Mouse (Mus musculus): Measurements from ENCODE around the gene Proser3. TPM values are rescaled to one million over a fixed set of nuclear protein-coding genes. Genes with fewer than 3 reads are reported as not detected.
"Not testable (repeated sequence)": the region's sequence is repeated elsewhere in the genome, so short reads cannot be mapped to it uniquely, and the experiment has no call there.

The Proser3 gene
- total RNA-seq, 2 experiments from 2014 or later = 5.5 to 7.3 TPM

DNA sequence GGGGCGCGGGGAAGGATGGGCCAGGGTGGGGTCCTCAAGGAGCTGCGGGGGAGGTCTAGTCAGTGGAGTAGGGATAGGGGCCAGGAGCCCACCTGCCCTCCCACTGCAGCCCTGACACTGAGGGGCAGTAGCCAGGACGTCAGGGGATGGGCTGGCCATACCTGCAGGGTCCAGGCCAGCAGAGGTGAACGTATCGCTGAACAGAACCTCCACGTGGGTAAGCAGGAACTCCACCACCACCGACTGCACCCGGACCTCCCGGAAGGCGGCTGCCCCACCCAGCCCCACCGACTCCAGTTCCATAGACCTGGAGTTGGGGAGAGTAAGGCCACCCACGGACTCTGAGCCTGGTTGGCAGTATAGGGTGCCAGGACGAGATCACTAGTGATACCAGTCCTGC is 25.1 kb downstream of the Proser3 start:
- TF ChIP-seq CTCF (IDR thresholded peaks at IDR 0.05) = no peak
- intact Hi-C loops (cut with DNase I) = no loop called here

DNA sequence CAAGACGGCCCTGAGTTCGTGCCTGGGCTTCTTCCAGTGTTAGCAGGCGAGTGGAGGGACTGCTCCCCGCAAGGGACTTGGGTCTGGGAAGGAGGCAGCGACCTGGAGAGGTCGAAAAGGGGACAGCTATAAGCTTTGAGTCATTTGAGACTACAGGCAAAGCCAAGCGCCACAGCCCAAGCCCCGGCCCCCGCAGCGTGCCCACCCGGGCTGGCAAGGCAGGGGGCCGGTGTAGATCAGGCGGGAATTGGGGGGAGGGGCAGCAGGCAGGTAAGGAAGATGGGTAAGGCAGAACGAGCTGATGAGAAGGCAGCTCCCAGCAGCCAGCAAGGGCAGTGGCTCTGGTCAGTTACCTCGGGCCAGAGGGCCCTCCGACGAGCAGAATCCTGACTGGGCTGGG is 25.7 kb downstream of the Proser3 start:
- Histone ChIP-seq H3K27ac (no peak overlapping the region), H3K4me3 (no peak overlapping the region; the same call in 1 of the 2 replicates)
- no peak for TF ChIP-seq CTCF (IDR thresholded peaks at IDR 0.05)
- no peak for DNase-seq
- intact Hi-C loops (cut with DNase I) = no loop called here

More for the DNA sequence above, 25.1 kb downstream of the Proser3 start:
- Histone ChIP-seq H3K27ac (no peak overlapping the region), H3K4me3 (no peak overlapping the region)
- no peak for DNase-seq

DNA sequence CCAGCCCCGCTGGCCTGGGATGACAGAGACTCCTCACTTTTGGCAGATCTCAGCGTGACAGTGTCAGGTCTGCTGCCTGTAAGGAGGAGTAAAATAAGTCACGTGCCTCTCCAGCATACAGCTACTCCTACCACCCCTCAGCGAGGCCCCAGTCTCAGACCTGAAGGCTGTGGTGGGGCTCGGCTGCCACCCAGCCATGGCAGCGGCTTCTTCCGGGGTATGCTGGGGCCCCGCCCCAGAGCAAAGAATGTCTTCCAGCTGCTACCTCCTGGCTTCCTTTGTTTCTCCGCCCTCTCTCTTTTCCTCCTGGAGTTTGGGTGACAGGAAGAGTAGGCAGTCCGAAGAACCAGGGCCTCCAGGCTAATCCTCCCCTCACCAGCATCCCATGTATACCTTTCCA is 26.1 kb downstream of the Proser3 start:
- no peak overlapping the region; the same call in 1 of the 2 replicates for H3K4me3 ChIP-seq
- intact Hi-C loops (cut with DNase I) = no loop called here
- H3K27ac ChIP-seq = no peak overlapping the region
- TF ChIP-seq CTCF (IDR thresholded peaks at IDR 0.05) = no peak
- no peak for DNase-seq

DNA sequence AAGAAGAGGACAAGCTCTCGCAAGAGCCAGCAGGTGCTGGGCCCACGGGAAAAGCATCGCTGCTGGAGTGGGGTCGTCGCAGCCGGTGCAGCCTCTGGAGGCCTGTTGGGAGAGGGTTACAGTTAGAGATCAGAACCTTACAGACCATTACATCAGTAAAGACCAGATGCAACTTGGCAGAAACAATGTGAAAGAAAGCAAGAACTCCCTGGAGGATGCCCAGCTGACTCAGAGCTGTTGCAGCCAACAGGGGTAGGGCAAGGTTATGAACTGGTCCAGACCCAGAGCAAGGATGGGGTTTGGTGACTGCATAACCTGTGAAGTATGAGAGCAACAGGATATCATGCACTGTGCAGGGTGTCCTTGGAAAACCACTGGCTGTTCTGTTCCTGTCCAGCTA is 27.6 kb downstream of the Proser3 start:
- no peak for TF ChIP-seq CTCF (IDR thresholded peaks at IDR 0.05)
- intact Hi-C loops (cut with DNase I) = no loop called here
- Histone ChIP-seq H3K4me3 (no peak overlapping the region), H3K27ac (no peak overlapping the region)
- no peak for DNase-seq

DNA sequence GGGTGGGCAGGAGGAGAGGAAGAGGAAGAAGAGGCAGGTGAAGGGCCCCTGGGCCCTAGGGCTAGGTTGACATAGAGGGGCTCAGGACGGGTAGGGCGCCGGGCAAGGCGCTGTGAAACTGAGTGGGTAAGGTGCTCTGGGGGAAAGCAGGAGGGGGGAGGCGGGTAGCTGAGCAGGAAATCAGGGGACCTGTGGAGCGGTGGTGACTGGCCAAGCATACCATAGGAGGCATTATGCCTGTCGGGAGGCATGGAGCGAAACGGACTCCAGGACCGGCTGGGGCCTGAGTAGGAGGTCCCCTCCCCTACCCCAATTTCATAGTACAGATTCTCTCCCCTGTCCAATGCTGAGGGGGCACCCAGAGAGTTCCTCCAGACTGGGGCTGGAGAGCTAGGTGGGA is 29.2 kb downstream of the Proser3 start:
- H3K4me3 ChIP-seq = no peak overlapping the region
- TF ChIP-seq CTCF (IDR thresholded peaks at IDR 0.05) = no peak
- intact Hi-C loops (cut with DNase I) = no loop called here
- no peak for DNase-seq
- H3K27ac ChIP-seq = no peak overlapping the region

DNA sequence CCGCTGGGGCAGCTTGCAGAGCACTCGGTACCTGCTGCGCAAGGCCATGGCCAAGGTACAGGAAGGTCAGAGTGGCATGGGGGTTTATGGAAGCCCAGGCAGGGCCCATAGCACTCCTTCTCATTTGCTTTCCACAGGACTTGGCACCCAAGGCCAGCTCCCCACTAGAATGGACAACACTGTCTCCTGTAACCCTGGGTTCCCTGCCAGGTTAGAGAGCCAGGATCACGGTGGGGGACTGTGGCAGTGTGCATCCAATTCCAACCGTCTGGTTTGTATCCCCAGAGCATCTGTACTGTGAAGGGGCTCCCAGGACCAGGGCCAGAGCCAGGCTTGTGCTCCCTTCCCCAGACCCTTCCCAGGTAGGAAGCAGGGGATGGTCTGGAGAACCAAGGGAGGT is 31.2 kb downstream of the Proser3 start:
- no peak for TF ChIP-seq CTCF (IDR thresholded peaks at IDR 0.05)
- no peak for DNase-seq
- no peak overlapping the region for H3K4me3 ChIP-seq
- intact Hi-C loops (cut with DNase I) = no loop called here
- no peak overlapping the region for H3K27ac ChIP-seq

DNA sequence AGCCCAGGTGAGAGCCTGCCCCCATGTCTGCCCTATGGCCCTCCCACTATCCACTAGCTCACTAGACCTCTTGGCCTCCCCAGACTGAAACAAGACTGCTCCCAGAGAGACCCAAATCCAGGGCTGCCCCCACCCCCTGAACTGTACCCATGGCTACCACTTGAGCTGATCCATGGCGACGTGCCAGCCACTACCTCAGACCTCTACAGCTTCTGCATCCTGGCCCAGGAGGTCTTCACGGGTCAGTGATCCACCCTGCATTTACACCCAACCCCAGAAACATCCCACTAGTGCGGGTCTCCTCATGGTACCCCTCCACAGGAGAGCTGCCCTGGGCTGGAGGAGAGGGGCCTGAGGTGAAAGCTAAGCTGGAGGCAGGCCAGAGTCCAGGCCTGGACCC is 31.7 kb downstream of the Proser3 start:
- no peak overlapping the region for H3K27ac ChIP-seq
- no peak overlapping the region for H3K4me3 ChIP-seq
- no peak for DNase-seq
- TF ChIP-seq CTCF (IDR thresholded peaks at IDR 0.05) = no peak
- intact Hi-C loops (cut with DNase I) = no loop called here

DNA sequence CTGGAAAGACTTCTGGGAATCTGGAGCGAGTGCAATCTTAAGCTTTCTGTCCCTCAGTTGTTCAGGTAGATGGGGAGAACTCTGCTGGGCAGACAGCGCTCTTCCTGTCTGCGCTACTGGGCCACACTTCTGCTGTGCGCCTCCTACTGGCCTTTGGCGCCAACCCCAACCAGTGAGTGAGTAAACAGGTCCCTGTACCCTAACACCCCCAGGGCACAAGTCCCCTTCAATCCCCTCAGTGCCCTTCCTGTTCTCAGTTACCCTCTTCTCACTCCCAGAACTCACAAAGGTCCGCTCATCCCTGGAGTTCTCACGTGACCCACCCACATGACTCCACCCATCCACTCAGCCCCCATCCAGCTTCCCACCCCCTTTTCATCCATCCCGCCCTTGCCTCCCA is 33.8 kb downstream of the Proser3 start:
- no peak overlapping the region for H3K4me3 ChIP-seq
- intact Hi-C loops (cut with DNase I) = no loop called here
- DNase-seq = no peak
- TF ChIP-seq CTCF (IDR thresholded peaks at IDR 0.05) = no peak
- no peak overlapping the region for H3K27ac ChIP-seq

DNA sequence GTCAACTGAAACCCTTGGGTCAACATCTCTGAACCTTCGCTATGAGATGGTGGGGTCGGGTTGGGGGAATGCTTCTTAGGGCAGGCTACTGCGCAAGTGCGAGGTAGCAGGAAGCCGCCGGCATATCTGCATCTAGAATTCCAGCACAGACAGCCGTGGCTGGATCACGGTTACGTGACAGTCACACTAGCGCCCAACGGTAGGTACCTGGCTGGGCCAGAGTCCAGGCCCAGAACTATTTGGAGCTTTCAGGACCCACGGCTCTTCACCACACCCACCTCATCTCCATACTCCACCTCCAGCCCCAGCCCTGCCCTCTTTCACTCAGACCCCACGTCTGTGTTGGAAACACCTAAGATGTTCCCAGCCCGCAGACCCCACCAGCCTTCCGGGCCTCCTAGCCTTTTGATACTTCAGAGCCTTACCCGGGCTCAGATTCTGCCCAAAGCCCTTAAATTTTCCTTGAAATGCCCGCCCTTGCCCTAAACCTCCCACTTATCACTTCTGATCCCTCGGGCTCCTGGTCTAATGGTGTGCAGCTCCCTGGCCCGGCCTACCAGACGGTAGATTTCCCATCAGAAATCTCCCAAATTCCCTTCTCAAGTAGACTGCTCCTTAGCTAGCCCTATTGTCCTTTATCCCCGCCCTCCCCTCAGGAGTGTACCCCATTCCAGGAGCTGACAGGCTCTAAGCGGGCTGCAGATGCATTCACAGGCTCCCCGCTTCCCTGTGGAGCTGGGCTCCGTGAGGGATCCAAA is 36.9 kb downstream of the Proser3 start:
- no peak for DNase-seq
- intact Hi-C loops (cut with DNase I) = no loop called here
- H3K27ac ChIP-seq = no peak overlapping the region
- H3K4me3 ChIP-seq = no peak overlapping the region
- TF ChIP-seq CTCF (IDR thresholded peaks at IDR 0.05) = no peak

DNA sequence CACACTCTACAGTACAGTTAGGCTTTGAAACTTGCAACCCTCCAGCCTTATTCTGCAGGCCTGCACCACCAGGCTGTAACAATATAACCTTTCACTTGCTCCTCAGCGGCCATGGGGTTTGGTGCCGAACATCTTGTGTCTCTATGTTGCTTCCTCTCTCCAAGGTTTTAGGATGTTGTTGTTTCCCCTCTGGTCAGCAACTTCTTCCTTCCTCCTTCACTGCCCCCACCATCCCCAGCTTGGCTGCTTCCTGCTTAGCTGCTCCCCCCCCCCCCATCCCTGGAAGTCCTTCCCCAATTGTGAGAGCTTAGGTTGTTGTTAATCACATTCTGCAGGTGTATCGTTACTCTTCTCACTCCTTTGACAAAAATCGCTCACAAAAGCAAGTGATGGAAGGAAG is 44.0 kb downstream of the Proser3 start:
- intact Hi-C loops (cut with DNase I) = no loop called here
- H3K27ac ChIP-seq = no peak overlapping the region
- no peak for TF ChIP-seq CTCF (IDR thresholded peaks at IDR 0.05)
- no peak for DNase-seq
- H3K4me3 ChIP-seq = no peak overlapping the region

DNA sequence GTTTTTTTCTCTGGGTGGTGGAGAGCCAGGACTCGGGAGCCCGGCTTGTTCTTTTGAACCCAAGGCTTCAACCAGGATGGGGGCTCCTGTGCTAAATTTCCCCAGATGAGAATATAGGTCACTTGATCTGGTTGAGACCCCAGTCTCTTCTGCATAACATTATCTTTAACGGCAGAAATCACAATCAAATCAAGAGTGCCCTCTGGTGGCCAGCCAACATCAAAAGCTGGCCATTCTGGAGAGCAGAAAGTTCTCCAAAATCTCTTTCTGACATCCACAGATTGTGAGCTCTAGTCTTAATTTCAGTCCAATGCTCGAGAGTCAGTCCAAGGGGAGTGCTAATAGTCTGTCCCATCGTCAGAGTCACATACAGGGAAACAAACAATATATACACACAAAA is 50.9 kb downstream of the Proser3 start:
- DNase-seq; H3K4me3 ChIP-seq; intact Hi-C loops (cut with DNase I); H3K27ac ChIP-seq: not testable (repeated sequence)

DNA sequence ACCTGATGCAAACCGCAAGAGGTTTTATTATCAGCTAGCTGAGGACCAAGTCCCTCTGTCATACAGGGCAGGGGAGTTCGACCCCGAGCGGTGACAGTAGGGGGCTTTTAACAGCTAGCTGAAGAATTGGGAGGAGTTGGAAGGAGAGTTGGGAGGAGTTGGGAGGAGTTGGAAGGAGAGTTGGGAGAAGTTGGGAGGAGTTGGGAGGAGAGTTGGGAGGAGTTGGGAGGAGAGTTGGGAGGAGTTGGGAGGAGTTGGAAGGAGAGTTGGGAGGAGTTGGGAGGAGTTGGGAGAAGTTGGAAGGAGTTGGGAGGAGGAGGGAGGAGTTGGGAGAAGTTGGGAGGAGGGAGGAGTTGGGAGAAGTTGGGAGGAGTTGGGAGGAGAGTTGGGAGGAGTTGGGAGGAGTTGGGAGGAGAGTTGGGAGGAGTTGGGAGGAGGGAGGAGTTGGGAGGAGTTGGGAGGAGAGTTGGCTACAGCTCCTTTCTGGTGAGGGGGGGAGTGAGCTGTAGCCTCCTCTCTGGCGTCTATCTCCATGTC is 56.5 kb downstream of the Proser3 start:
- DNase-seq; H3K4me3 ChIP-seq; H3K27ac ChIP-seq; intact Hi-C loops (cut with DNase I): not testable (repeated sequence)

DNA sequence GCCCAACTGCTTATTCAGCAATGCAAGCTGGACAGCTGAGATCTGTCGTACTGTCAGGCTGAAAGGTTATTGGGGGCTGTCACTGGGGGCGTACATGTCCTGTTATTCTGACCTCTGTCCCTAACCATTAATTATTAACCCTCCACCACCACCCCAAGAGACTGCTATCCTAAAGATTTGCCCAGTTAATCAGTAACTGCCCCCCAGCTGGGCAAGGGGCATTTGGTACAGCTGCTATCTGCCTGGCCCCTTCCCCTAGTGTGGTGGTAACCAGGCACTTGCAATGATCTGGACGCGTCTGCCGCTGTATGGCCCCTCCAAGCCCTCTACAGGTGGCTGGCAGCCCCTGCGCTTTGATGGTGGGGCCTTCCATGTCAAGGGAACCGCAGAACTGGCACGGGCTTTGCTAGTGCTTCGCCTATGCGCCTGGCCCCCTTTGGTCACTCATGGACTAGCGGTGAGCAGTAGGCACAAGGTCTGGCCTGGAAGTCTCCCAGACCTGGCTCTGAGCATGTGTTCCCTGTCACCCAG is 58.6 kb downstream of the Proser3 start, which contains the start of gene Prodh2:
TSS of gene Prodh2 (plus strand) at position 222 of the 531 bp plus-strand sequence.
- Histone ChIP-seq H3K4me3 (no peak within 1 kb of the TSS), H3K27ac (no peak within 1 kb of the TSS)
- no peak for DNase-seq
- TF ChIP-seq CTCF (IDR thresholded peaks at IDR 0.05) = no peak
- intact Hi-C loops (cut with DNase I) = loop anchor here (5.0 kb wide), 1 partner anchor 121 kb away; no protein-coding TSS in a partner anchor
